Mouse (Mus musculus) kidney, embryonic 15.5 days (tissue): ENCODE data around the gene Farp1. TPM values are rescaled to one million over a fixed set of nuclear protein-coding genes. Genes with fewer than 3 reads are reported as not detected.

Experiments used
- ATAC-seq: fragments of 200-750 bp; cut with Nextera tagmentation; replicated peaks from 2 replicates; pipeline ENCODE4 v1.8.0; 2017; ENCODE audit warnings: moderate TSS enrichment; ENCODE audit not compliant: low FRiP score
- H3K27ac ChIP-seq: fragments of 300-500 bp; sonication (generic); 2 replicates; pipeline ENCODE4 v1.5.1; 2015; ENCODE audit warnings: mild to moderate bottlenecking, inconsistent platforms
- H3K27me3 ChIP-seq: fragments of 300-500 bp; sonication (generic); 2 replicates; pipeline ENCODE4 v1.6.1; 2015; ENCODE audit warnings: inconsistent platforms
- H3K36me3 ChIP-seq: fragments of 300-500 bp; sonication (generic); 2 replicates; pipeline ENCODE4 v1.6.1; 2015; ENCODE audit warnings: inconsistent platforms
- H3K4me1 ChIP-seq: fragments of 300-500 bp; sonication (generic); 2 replicates; pipeline ENCODE4 v1.6.1; 2015; ENCODE audit warnings: inconsistent platforms
- H3K4me2 ChIP-seq: fragments of 300-500 bp; sonication (generic); 2 replicates; pipeline ENCODE4 v1.6.1; 2015; ENCODE audit warnings: moderate library complexity, mild to moderate bottlenecking, inconsistent platforms
- H3K4me3 ChIP-seq: fragments of 300-500 bp; sonication (generic); replicated peaks from 2 replicates; pipeline ENCODE4 v1.5.1; 2015; ENCODE audit warnings: mild to moderate bottlenecking, inconsistent platforms
- H3K9ac ChIP-seq: fragments of 300-500 bp; sonication (generic); 2 replicates; pipeline ENCODE4 v1.6.1; 2015; ENCODE audit warnings: mild to moderate bottlenecking, inconsistent platforms
- H3K9me3 ChIP-seq: fragments of 300-500 bp; sonication (generic); replicated peaks from 2 replicates; pipeline ENCODE4 v1.6.1; 2016; ENCODE audit warnings: inconsistent platforms
- WGBS: fragments of 180-500 bp; shearing (Covaris S2); methylation state at CpG from one replicate; pipeline ENCODE4 v1.1.7; 2015; ENCODE audit warnings: mixed read lengths; 5-methylcytosine and 5-hydroxymethylcytosine counted together
- polyA plus RNA-seq: library from polyadenylated mRNA; unstranded; fragments of >200 nt; fragmentation: Nextera tagmentation; extraction: Ambion mirVana; gene quantifications from 2 replicates; pipeline ENCODE4 v1.2.1, GENCODE M21; 2015

The Farp1 gene
- polyA plus RNA-seq, 1 experiment from 2014 or later, result 35.8 TPM

DNA sequence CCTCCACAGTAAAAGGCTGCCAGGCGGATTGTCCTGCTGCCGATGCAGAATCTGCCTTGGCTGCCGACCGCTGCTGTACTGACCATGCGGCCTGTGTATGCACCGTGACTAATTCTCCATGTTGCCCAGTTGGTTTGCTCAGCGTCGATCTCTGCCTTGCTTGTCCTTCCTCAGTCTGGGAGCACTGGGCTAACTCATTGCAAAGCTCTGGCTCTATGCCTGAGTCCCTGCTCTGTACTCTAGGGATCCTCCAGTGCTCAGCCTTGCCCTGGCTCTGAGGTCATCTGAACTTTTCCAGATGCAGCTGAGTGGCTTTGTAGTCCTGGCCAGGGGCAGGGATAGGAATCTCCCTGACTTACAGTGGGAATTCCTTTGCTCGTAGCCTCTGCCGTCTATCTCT, 24.3 kb downstream of the Farp1 start:
- no peaks in the 10 kb centered on the region for H3K36me3 ChIP-seq
- H3K4me1 ChIP-seq, result peaks cover 82% of the 10 kb centered on the region
- H3K27me3 ChIP-seq, result no peaks in the 10 kb centered on the region
- 40% methylated on average over 10 of the region's 10 CpGs for WGBS
- no peak overlapping the region for H3K4me2 ChIP-seq
- H3K27ac ChIP-seq, result peak overlapping the region; percentile 50
- H3K9me3 ChIP-seq, result no peaks in the 10 kb centered on the region
- no peak overlapping the region for H3K4me3 ChIP-seq
- peak; percentile 30; the same call in 1 of the 2 replicates for ATAC-seq
- H3K9ac ChIP-seq, result 0 out of 2 replicates have a peak overlapping the region, but pooled peaks have one; percentile 15

DNA sequence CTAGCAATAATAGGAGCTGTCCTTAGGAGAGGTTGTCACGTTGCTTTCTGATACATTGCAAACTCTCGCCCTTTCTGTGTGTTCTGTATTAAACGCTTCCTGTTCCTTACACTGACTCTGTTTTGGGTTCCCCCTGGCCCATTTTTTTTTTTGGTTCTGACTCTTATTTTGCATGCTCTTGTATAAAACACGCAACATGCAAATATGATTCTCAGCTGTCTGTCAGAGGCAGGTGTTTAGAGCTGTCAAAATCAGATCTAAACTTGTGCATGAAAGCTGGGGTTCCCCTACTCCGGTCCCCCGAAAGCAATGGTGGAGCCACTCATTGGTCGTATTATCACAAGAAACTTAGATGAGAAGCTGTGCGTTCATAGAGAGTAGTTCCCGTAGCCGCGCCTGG, 25.5 kb downstream of the Farp1 start:
- Histone ChIP-seq H3K9me3 (no peaks in the 10 kb centered on the region), H3K27me3 (no peaks in the 10 kb centered on the region), H3K9ac (no peak overlapping the region), H3K4me2 (no peak overlapping the region), H3K36me3 (peaks cover 3% of the 10 kb centered on the region), H3K27ac (no peak overlapping the region), H3K4me3 (no peak overlapping the region), H3K4me1 (peaks cover 70% of the 10 kb centered on the region)
- no peak for ATAC-seq
- 75% methylated on average over 11 of the region's 11 CpGs for WGBS

DNA sequence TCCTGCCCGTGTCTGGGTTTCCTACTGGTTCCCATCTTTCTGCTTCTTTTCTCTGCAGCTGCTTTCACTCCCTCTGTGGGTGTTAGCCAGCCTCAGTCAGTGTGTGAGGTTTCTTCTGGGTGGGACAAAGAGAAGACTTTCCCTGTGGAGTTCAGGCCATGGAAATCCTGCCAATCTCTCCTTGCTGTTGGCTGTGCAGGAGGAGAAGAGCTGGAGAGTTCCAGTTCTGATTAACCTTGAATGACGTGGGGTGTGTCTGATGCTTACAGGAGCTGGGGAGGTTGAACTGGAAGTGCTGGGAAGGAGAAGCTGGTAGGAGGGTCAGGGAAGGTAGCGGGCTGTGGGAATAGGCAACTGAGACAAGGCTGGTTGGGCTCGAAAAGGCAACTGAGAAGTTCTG, 26.7 kb downstream of the Farp1 start:
- ATAC-seq, result peak; percentile 9; the same call in 1 of the 2 replicates
- Histone ChIP-seq H3K27ac (peak overlapping the region; percentile 80), H3K9ac (no peak overlapping the region), H3K9me3 (peaks cover 3% of the 10 kb centered on the region), H3K4me1 (peaks cover 61% of the 10 kb centered on the region), H3K27me3 (no peaks in the 10 kb centered on the region), H3K4me2 (no peak overlapping the region), H3K36me3 (peaks cover 10% of the 10 kb centered on the region), H3K4me3 (no peak overlapping the region)
- WGBS, result 42% methylated on average over 4 of the region's 4 CpGs

DNA sequence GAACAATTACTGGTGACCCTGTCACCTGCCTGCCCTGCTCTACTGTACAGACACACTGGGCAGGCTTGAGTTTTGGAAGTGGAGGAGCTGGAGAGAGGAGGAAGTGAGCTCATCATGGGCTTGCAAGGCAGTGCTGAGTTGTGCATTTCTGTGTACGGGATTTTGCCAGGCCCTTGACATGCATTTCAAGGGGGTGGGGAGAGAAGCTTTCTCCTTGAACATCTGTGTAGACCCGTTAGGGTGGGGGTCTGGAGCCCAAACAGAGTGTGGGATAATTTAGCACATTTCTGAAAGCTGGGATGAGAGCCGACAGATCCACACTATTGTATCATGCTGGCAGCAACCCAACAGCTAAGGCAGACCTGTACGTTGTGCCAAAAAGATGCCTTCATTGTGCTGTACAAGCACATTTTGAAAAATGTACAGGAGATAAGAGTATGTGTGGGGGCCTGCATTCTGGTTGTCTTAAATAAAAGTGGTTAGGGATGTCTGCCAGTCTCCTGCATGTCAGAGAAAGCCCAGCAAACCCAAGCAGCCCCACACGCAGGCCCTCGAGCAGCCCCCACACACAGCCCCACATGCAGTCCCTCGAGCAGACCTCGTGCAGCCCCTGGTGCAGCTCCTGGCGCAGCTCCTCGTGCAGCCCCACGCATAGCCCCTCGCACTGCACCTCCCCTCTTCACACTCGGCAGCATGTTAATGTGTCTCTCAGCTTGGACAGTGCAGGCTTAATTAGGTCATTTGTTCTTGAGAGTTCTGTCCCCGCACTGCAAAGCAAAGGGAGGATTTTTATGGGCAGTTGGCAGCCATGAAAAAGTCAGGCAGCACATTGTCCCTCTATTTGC, 27.5 kb downstream of the Farp1 start:
- H3K4me2 ChIP-seq, result no peak overlapping the region
- 21% methylated on average over 14 of the region's 14 CpGs for WGBS

DNA sequence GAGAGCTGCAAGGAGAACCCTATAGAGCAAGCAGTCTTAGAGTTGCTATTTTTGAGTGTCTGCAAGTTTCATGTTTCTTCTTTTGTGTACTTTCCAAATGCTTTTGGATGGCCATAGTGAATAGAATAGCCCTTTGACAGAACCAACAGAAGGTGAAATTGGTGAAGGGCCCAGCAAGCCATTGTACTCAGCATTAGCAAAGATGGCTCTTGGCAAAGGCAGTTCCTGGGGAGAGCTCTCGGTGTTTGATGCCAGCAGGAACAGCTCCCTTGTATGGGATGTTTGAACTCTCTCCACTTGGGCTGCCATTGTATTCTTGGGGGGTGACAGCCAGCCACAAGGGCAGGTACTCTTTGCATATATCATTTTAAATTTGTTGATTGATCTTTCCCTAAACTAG, 29.7 kb downstream of the Farp1 start:
- H3K4me1 ChIP-seq, result peaks cover 40% of the 10 kb centered on the region
- H3K36me3 ChIP-seq, result peaks cover 14% of the 10 kb centered on the region
- no peak overlapping the region for H3K4me2 ChIP-seq
- no peak overlapping the region for H3K27ac ChIP-seq
- no peak for ATAC-seq
- H3K9ac ChIP-seq, result no peak overlapping the region
- H3K9me3 ChIP-seq, result peaks cover 3% of the 10 kb centered on the region
- H3K4me3 ChIP-seq, result no peak overlapping the region
- no peaks in the 10 kb centered on the region for H3K27me3 ChIP-seq
- 78% methylated on average over 1 of the region's 1 CpGs for WGBS

More for the DNA sequence above, 27.5 kb downstream of the Farp1 start:
- no peaks in the 10 kb centered on the region for H3K27me3 ChIP-seq
- peak overlapping the region; percentile 80 for H3K27ac ChIP-seq
- ATAC-seq, result peak; percentile 76
- peaks cover 10% of the 10 kb centered on the region for H3K36me3 ChIP-seq
- H3K4me1 ChIP-seq, result peaks cover 55% of the 10 kb centered on the region
- H3K9me3 ChIP-seq, result peaks cover 3% of the 10 kb centered on the region
- no peak overlapping the region for H3K9ac ChIP-seq
- no peak overlapping the region for H3K4me3 ChIP-seq

DNA sequence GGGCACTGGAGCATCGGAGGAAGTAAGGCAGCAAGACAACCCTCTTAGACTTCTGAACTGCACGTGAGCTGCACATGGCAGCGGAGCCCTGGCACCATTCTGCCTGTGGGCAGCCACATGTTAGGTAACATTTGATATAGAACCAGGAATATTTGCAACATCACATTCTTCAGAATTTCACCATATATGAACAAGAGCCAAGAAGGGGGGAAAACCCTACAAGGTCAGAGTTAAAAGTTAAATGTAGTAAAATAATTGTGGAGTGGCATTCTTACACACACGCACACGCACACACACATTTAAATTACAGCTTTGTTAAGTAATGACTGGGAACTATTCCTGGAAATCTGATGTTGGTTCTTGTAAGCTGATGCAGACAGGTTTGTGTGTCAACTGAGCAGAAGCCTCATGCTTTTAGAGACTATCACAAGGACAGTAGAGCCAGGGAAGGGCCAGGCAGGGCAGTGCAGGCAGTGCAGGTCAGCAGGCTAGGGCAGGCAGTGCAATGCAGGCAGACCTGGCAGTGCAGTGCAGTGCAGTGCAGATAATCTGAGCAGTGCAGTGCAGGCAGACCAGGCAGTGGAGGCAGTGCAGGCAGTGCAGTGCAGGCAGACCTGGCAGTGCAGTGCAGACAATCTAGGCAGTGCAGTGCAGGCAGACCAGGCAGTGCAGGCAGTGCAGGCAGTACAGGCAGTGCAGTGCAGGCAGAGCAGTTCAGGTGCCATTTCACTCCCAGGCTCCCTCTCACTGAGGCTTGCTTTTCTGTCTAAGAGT, 38.3 kb downstream of the Farp1 start:
- Histone ChIP-seq H3K4me3 (no peak overlapping the region), H3K4me1 (no peaks in the 10 kb centered on the region), H3K27ac (no peak overlapping the region), H3K4me2 (no peak overlapping the region), H3K27me3 (no peaks in the 10 kb centered on the region), H3K9ac (no peak overlapping the region), H3K9me3 (no peaks in the 10 kb centered on the region), H3K36me3 (peaks cover 35% of the 10 kb centered on the region)
- 95% methylated on average over 5 of the region's 5 CpGs for WGBS
- ATAC-seq, result peak; percentile 60; the same call in 1 of the 2 replicates

DNA sequence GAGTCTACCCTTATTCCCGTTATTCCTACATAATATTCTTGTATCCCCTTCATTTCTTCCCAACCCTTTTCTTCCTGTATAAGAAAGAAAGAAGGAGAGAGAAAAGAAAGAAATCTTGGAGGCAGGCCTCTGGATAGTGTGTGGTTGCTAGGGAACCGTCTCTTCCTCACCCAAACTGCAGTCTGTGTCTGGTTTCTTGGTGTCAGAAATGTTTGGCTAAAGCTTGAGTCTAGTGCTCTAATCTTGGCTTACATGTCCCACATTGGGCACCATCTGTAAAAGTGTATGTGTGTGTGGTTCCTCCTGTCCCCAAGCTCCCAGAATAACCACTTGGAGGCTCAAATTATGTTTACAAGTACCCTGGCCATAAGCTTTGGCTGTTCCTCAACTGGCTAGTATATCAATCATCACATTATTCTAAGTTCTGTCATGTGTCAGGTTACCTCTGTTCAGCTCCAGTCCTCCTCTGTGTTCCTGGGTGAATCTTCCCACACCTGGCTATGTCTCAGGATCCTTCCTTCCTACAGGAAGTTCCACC, 39.3 kb downstream of the Farp1 start:
- Histone ChIP-seq H3K27ac (no peak overlapping the region), H3K4me1 (no peaks in the 10 kb centered on the region), H3K9ac (no peak overlapping the region), H3K4me2 (no peak overlapping the region), H3K27me3 (no peaks in the 10 kb centered on the region), H3K4me3 (no peak overlapping the region), H3K36me3 (peaks cover 43% of the 10 kb centered on the region), H3K9me3 (no peaks in the 10 kb centered on the region)
- WGBS, result 90% methylated on average over 2 of the region's 2 CpGs
- no peak for ATAC-seq

DNA sequence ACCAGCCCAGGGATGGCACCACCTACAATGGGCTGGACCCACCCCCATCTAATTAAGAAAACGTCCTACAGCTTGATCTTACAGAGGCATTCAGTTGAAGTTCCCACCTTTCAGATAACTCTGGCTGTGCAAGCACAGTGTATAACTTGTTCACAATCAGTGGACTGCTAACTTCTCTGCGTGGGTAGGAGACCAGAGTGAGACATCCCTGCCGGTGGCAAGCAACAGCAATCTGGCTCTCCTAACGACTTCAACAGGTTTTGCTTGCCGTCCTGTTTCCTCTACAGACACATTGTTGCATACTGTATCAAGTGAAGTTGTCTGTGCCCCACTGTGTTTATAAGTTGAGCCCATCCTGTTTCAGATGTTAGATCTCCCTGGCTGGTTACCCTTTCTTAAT, 45.7 kb downstream of the Farp1 start:
- H3K36me3 ChIP-seq, result peaks cover 30% of the 10 kb centered on the region
- no peak overlapping the region for H3K27ac ChIP-seq
- H3K4me3 ChIP-seq, result no peak overlapping the region
- H3K9ac ChIP-seq, result no peak overlapping the region
- peaks cover 9% of the 10 kb centered on the region for H3K4me1 ChIP-seq
- H3K9me3 ChIP-seq, result no peaks in the 10 kb centered on the region
- 70% methylated on average over 5 of the region's 5 CpGs for WGBS
- H3K27me3 ChIP-seq, result no peaks in the 10 kb centered on the region
- H3K4me2 ChIP-seq, result no peak overlapping the region
- no peak for ATAC-seq

DNA sequence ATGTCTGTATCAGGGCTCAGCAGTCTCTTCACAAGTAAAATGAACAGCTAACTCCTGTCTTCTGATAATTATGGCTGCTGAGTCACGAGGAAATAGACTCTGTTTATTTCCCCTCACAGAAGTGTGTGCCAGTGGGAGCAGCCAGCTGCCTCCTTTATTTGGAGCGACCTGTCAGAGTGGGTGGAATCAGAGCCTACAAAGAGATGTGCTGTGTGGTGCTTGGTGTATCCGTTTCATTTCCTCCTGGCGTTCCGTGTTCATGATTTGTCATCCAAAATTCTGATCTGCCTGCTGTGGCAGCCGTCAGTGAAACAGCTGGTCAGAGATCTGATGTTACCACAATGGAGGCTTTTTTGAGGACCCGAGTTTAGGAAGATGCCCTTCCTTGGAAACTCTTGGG, 47.3 kb downstream of the Farp1 start:
- peak; percentile 25; the same call in 1 of the 2 replicates for ATAC-seq
- H3K9ac ChIP-seq, result no peak overlapping the region
- WGBS, result 43% methylated on average over 7 of the region's 7 CpGs
- no peak overlapping the region for H3K4me2 ChIP-seq
- H3K9me3 ChIP-seq, result no peaks in the 10 kb centered on the region
- 0 out of 2 replicates have a peak overlapping the region, but pooled peaks have one; percentile 32 for H3K27ac ChIP-seq
- peaks cover 9% of the 10 kb centered on the region for H3K4me1 ChIP-seq
- peaks cover 40% of the 10 kb centered on the region for H3K36me3 ChIP-seq
- no peak overlapping the region for H3K4me3 ChIP-seq
- H3K27me3 ChIP-seq, result no peaks in the 10 kb centered on the region

DNA sequence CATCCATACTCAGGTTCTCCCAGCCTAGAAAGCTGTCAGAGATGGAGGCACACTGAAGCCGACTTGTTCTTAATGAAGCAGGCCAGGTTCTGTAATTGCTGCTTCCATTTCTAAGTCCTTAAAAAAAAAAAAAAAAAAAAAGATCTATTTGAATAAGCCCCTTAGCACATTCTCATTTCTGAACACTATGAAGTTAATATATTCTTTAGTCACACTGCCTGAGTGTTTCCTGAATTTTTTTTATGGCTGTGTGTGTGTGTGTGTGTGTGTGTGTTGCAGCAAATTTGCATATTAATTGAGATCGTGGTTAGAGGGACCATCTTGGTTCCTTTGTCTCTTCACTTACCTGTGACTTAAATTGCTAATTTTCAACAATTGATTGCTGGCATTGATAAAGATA, 47.8 kb downstream of the Farp1 start:
- H3K4me3 ChIP-seq, result no peak overlapping the region
- no peaks in the 10 kb centered on the region for H3K9me3 ChIP-seq
- H3K27me3 ChIP-seq, result no peaks in the 10 kb centered on the region
- H3K36me3 ChIP-seq, result peaks cover 40% of the 10 kb centered on the region
- H3K4me1 ChIP-seq, result peaks cover 9% of the 10 kb centered on the region
- no peak overlapping the region for H3K9ac ChIP-seq
- WGBS, result 72% methylated on average over 2 of the region's 2 CpGs
- no peak for ATAC-seq
- no peak overlapping the region for H3K4me2 ChIP-seq
- 0 out of 2 replicates have a peak overlapping the region, but pooled peaks have one; percentile 32 for H3K27ac ChIP-seq

DNA sequence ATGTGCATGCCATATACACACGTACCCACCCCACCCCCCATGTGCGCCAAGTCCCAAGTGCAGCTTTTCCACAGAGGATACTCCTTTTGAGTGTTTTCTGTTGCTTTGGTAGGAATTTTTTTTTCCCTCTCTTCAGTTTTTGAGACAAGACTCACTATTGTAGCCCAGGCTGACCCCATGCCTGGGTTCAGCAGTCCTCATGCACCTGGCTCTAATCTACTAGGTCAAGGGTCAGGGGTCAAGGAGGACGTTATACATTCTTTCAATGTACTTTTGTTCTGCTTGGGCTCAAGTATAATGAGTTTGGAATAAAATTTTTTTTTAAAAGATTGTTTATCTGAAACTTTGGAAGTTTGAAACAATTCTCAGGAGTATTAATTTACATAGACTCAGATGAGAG, 48.4 kb downstream of the Farp1 start:
- Histone ChIP-seq H3K27me3 (no peaks in the 10 kb centered on the region), H3K9me3 (no peaks in the 10 kb centered on the region), H3K4me3 (no peak overlapping the region), H3K4me1 (peaks cover 9% of the 10 kb centered on the region), H3K36me3 (peaks cover 41% of the 10 kb centered on the region), H3K27ac (no peak overlapping the region), H3K4me2 (no peak overlapping the region), H3K9ac (no peak overlapping the region)
- ATAC-seq, result no peak
- 78% methylated on average over 3 of the region's 3 CpGs for WGBS

DNA sequence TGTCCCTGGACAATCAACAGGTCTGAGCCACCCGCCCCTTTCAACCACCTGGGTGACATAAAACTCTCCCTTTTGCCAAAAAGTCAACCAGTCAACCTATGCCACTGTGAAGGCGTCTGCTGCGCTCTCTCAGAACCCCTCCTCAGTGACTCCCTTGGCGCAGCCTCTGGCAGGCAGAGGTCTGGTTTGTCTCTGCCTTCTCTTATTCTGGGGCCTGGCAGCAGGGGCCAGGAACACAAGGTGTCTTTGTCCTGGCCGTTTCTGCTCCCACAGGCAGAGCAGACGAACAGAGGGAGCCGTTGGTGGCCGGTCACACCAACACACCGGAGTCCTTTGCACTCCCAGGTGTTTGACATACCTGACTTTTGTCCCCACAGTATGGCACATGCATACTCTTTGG, 57.5 kb downstream of the Farp1 start:
- Histone ChIP-seq H3K36me3 (peaks cover 30% of the 10 kb centered on the region), H3K27me3 (no peaks in the 10 kb centered on the region), H3K9ac (no peak overlapping the region), H3K27ac (no peak overlapping the region), H3K4me3 (no peak overlapping the region), H3K4me1 (peaks cover 35% of the 10 kb centered on the region), H3K9me3 (no peaks in the 10 kb centered on the region; the same call in 1 of the 2 replicates), H3K4me2 (no peak overlapping the region)
- no peak for ATAC-seq
- WGBS, result 67% methylated on average over 9 of the region's 9 CpGs
